Mouse (Mus musculus) lung, embryonic 14.5 days (tissue): ENCODE measurements around the gene Psmb1. TPM values are rescaled to one million over a fixed set of nuclear protein-coding genes. Genes with fewer than 3 reads are reported as not detected.

ENCODE experiments used
- ATAC-seq: fragments of 200-750 bp; cut with Nextera tagmentation; 2 replicates; pipeline ENCODE4 v1.8.0; 2017; ENCODE audit warnings: mild to moderate bottlenecking, moderate TSS enrichment, moderate library complexity; ENCODE audit not compliant: insufficient read depth
- DNase-seq: peaks from one replicate; pipeline ENCODE4 v3.0.0-alpha.2; 2015
- H3K27ac ChIP-seq: fragments of 300-500 bp; sonication (generic); 2 replicates; pipeline ENCODE4 v1.5.1; 2014; ENCODE audit warnings: low read depth, mild to moderate bottlenecking, moderate library complexity
- H3K27me3 ChIP-seq: fragments of 300-500 bp; sonication (generic); 2 replicates; pipeline ENCODE4 v1.6.1; 2014; ENCODE audit warnings: low read length, control low read depth; ENCODE audit not compliant: insufficient read depth
- H3K36me3 ChIP-seq: fragments of 300-500 bp; sonication (generic); 2 replicates; pipeline ENCODE4 v1.6.1; 2014; ENCODE audit warnings: control low read depth; ENCODE audit not compliant: insufficient read depth
- H3K4me1 ChIP-seq: fragments of 300-500 bp; sonication (generic); 2 replicates; pipeline ENCODE4 v1.6.1; 2014; ENCODE audit warnings: antibody characterized with exemption, control low read depth; ENCODE audit not compliant: insufficient read depth
- H3K4me2 ChIP-seq: fragments of 300-500 bp; sonication (generic); 2 replicates; pipeline ENCODE4 v1.6.1; 2014; ENCODE audit warnings: mild to moderate bottlenecking
- H3K4me3 ChIP-seq: fragments of 300-500 bp; sonication (generic); 2 replicates; pipeline ENCODE4 v1.5.1; 2014; ENCODE audit warnings: low read depth, low read length
- H3K9ac ChIP-seq: fragments of 300-500 bp; sonication (generic); 2 replicates; pipeline ENCODE4 v1.6.1; 2014
- H3K9me3 ChIP-seq: fragments of 300-500 bp; sonication (generic); 2 replicates; pipeline ENCODE4 v1.6.1; 2016; ENCODE audit warnings: low read depth, low read length, control low read depth
- CTCF ChIP-seq: IDR thresholded peaks from 2 replicates; pipeline ENCODE4 v1.5.1; 2016; ENCODE audit warnings: antibody characterized with exemption, low read depth
- WGBS: fragments of 180-500 bp; shearing (Covaris S2); extraction: QIAGEN DNeasy Blood & Tissue Kit; methylation state at CpG from one replicate; pipeline ENCODE4 v1.1.7; 2014; 5-methylcytosine and 5-hydroxymethylcytosine counted together
- polyA plus RNA-seq: library from polyadenylated mRNA; unstranded; fragments of >200 nt; fragmentation: Nextera tagmentation; extraction: Ambion mirVana; gene quantifications from 2 replicates; pipeline ENCODE4 v1.2.1, GENCODE M21; 2014

Psmb1 gene
- polyA plus RNA-seq, 1 experiment from 2014 or later = 268 TPM

DNA sequence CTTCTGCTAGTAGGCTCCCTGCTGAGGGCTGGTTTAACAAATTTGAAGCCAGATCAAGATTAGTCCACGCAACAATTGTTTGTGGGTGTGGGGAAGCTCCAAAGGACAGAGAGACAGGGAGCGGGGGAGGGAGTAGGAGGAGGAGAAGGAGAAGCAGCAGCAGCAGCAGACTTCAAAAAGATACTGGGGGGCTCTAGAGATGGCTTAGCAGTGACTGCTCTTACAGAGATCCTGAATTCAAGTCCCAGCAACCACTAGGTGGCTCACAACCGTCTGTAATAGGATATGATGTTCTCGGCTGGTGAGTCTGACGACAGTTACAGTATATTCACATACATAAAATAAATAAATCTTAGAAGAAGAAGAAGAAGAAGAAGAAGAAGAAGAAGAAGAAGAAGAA is 30.6 kb upstream of the Psmb1 start:
- Histone ChIP-seq H3K9ac (no peak overlapping the region), H3K4me3 (no peak overlapping the region), H3K27ac (no peak overlapping the region), H3K4me1 (peaks cover 4% of the 10 kb centered on the region; the same call in 1 of the 2 replicates), H3K9me3 (no peaks in the 10 kb centered on the region), H3K36me3 (peaks cover 5% of the 10 kb centered on the region; the same call in 1 of the 2 replicates), H3K4me2 (no peak overlapping the region), H3K27me3 (no peaks in the 10 kb centered on the region)
- DNase-seq (peak; percentile 84), ATAC-seq (no peak)
- 8% methylated on average over 5 of the region's 5 CpGs for WGBS
- TF ChIP-seq CTCF = peak; percentile 60

GRCm38 (mm10) chr17:15528887-15529286 is 29.3 kb upstream of the Psmb1 start:
- TF ChIP-seq CTCF = no peak
- peaks cover 17% of the 10 kb centered on the region for H3K36me3 ChIP-seq
- no peaks in the 10 kb centered on the region for H3K27me3 ChIP-seq
- H3K27ac ChIP-seq = no peak overlapping the region
- no peak for ATAC-seq
- no peaks in the 10 kb centered on the region for H3K9me3 ChIP-seq
- DNase-seq = no peak
- no peak overlapping the region for H3K4me3 ChIP-seq
- 80% methylated on average over 2 of the region's 2 CpGs for WGBS
- H3K4me1 ChIP-seq = peaks cover 4% of the 10 kb centered on the region; the same call in 1 of the 2 replicates
- H3K4me2 ChIP-seq = no peak overlapping the region
- H3K9ac ChIP-seq = no peak overlapping the region

- Histone ChIP-seq H3K9ac (peak overlapping the region; percentile 69), H3K4me2 (peak overlapping the region; percentile 79), H3K36me3 (peaks cover 23% of the 10 kb centered on the region), H3K4me3 (peak overlapping the region; percentile 83), H3K9me3 (no peaks in the 10 kb centered on the region), H3K27ac (peak overlapping the region; percentile 88; the same call in 1 of the 2 replicates), H3K27me3 (no peaks in the 10 kb centered on the region), H3K4me1 (peaks cover 4% of the 10 kb centered on the region; the same call in 1 of the 2 replicates)
- no peak for DNase-seq
- TF ChIP-seq CTCF = no peak
- WGBS = 38% methylated on average over 3 of the region's 3 CpGs
- no peak for ATAC-seq
Observed at GRCm38 (mm10) chr17:15527811-15528136, 28.2 kb upstream of the Psmb1 start.

DNA sequence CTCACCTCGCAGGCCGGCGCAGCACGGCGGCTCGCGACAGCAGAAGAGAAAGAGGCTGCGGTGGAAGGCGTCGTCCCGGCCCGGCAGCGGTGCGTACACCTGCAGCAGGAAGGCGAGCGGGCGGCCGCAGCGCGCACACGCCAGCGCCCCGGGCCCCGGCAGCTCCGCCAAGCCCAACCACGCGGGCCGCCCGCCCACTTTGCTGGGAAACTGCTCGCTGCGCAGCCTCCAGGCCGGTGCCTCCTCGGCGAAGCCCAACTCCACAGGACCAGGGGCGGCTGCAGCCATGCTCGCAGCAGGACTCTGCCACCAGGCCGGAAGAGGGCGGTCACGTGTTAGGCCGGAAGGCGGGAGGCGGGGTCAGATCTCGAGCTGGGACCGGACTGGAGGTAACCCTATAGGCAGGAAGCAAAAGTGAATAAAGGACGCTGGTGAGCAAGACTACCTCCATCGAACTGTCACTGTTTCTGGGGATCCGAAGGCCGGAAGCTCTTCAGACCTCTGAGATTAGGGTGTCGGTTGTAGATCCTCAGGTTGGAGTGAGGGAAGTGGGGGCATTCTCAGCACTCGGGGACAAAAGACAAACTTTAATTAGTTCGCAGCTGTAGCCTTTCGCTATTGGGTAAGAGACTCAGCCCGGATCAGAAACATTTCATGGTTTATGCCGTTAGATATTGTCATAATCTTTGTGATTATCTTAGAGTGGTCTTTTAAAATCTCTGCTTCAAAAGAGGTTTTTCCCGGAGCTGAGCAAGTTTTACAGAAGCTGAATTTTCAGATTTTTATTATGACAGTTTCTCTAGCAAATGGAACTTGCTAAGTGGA is 27.6 kb upstream of the Psmb1 start, which contains the start of gene Pdcd2:
Gene Pdcd2, minus strand, starts transcription at position 316 of the 825 bp plus-strand sequence.
- Histone ChIP-seq H3K4me1 (peaks cover 4% of the 10 kb centered on the region; the same call in 1 of the 2 replicates), H3K4me3 (peak within 1 kb of the TSS; percentile 83), H3K27me3 (no peaks in the 10 kb centered on the region), H3K27ac (peak within 1 kb of the TSS; percentile 88), H3K9me3 (no peaks in the 10 kb centered on the region), H3K9ac (peak within 1 kb of the TSS; percentile 69), H3K36me3 (peaks cover 29% of the 10 kb centered on the region), H3K4me2 (peak within 1 kb of the TSS; percentile 79)
- TF ChIP-seq CTCF = peak; percentile 63
- WGBS = under 1% methylated on average over 53 of the region's 55 CpGs
- DNase-seq (peak; percentile 97), ATAC-seq (peak; percentile 100)

GRCm38 (mm10) chr17:15526304-15526703 is 26.8 kb upstream of the Psmb1 start:
- 7% methylated on average over 10 of the region's 10 CpGs for WGBS
- TF ChIP-seq CTCF = no peak
- Histone ChIP-seq H3K4me2 (peak overlapping the region; percentile 79), H3K27ac (no peak overlapping the region), H3K9me3 (no peaks in the 10 kb centered on the region), H3K36me3 (peaks cover 38% of the 10 kb centered on the region), H3K4me1 (peaks cover 4% of the 10 kb centered on the region; the same call in 1 of the 2 replicates), H3K9ac (peak overlapping the region; percentile 69), H3K4me3 (peak overlapping the region; percentile 83), H3K27me3 (no peaks in the 10 kb centered on the region)
- DNase-seq (peak; percentile 7), ATAC-seq (no peak)

DNA sequence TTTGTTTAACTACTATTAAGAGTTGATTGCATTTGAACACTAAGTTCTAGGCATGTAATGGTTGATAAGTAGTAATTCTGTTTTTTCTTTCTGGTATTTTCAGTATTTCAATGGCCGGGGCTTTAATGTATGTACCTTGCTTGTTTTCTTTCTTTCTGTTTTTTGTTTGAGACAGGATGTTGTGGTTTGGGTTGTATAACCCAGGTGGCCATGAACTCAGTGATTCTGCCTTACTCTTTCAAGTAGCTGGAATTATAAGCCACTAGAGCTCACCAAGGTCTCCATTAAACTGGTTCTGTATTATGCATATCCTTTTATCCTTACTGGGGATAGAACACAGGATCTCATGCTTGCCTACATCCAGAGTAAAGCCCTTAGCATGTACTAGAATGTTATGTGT is 19.2 kb upstream of the Psmb1 start:
- Histone ChIP-seq H3K4me1 (no peaks in the 10 kb centered on the region), H3K4me2 (no peak overlapping the region), H3K36me3 (peaks cover 92% of the 10 kb centered on the region), H3K27me3 (no peaks in the 10 kb centered on the region), H3K9me3 (no peaks in the 10 kb centered on the region), H3K9ac (no peak overlapping the region), H3K27ac (no peak overlapping the region), H3K4me3 (no peak overlapping the region)
- ATAC-seq (no peak), DNase-seq (no peak)
- no peak for TF ChIP-seq CTCF
- WGBS = 100% methylated on average over 1 of the region's 1 CpGs

DNA sequence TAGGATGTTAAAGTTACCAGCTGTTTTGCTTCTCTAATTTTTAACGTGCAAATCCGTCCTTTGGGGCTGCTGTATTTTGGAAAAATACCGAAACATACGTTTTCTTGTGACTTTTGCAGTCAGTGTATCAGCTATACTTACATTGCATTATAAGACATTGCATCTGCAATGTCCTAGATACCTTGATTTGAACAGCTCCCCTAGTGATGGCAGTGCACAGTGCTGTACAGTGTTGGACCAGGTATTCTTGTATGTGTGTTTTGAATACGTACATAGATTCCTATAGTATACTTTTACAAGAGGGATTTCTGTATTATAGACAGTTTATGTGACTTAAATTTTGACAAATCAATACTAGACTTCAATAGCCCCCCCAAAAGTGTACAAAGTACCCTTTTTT is 18.6 kb upstream of the Psmb1 start:
- Histone ChIP-seq H3K9me3 (no peaks in the 10 kb centered on the region), H3K4me3 (no peak overlapping the region), H3K27me3 (no peaks in the 10 kb centered on the region), H3K27ac (no peak overlapping the region), H3K4me2 (no peak overlapping the region), H3K9ac (no peak overlapping the region), H3K4me1 (no peaks in the 10 kb centered on the region), H3K36me3 (peaks cover 95% of the 10 kb centered on the region)
- WGBS = 92% methylated on average over 5 of the region's 5 CpGs
- DNase-seq = no peak
- ATAC-seq = no peak
- TF ChIP-seq CTCF = no peak
